Mouse (Mus musculus) brown adipose tissue, adult 24 weeks (tissue): Measurements from ENCODE around the gene Ribc1. TPM values are rescaled to one million over a fixed set of nuclear protein-coding genes. Genes with fewer than 3 reads are reported as not detected.
A peak's percentile ranks its signal among the peaks of the same experiment; 100 is the strongest.

ENCODE experiments used
- H3K27ac ChIP-seq: fragments of 200-500 bp; replicated peaks from 2 replicates; pipeline ENCODE4 v1.5.1; 2012; ENCODE audit warnings: low read depth, mild to moderate bottlenecking, low read length
- H3K4me1 ChIP-seq: fragments of 200-500 bp; 2 replicates; pipeline ENCODE4 v1.6.1; 2012; ENCODE audit warnings: low read length, mixed read lengths; ENCODE audit not compliant: control insufficient read depth, insufficient read depth, insufficient read length
- H3K4me3 ChIP-seq: fragments of 200-500 bp; 2 replicates; pipeline ENCODE4 v1.5.1; 2012; ENCODE audit warnings: low read depth, mild to moderate bottlenecking, low read length, moderate library complexity; ENCODE audit not compliant: insufficient read depth
- polyA plus RNA-seq: library from polyadenylated mRNA; stranded (reverse); fragments of >200 nt; gene quantifications from 2 replicates; pipeline ENCODE4 v1.2.4, GENCODE M21; 2012; ENCODE audit not compliant: missing spikeins, insufficient read depth, insufficient read length

Ribc1 gene
- 2.0 and 2.3 TPM in 2 replicates for polyA plus RNA-seq

DNA sequence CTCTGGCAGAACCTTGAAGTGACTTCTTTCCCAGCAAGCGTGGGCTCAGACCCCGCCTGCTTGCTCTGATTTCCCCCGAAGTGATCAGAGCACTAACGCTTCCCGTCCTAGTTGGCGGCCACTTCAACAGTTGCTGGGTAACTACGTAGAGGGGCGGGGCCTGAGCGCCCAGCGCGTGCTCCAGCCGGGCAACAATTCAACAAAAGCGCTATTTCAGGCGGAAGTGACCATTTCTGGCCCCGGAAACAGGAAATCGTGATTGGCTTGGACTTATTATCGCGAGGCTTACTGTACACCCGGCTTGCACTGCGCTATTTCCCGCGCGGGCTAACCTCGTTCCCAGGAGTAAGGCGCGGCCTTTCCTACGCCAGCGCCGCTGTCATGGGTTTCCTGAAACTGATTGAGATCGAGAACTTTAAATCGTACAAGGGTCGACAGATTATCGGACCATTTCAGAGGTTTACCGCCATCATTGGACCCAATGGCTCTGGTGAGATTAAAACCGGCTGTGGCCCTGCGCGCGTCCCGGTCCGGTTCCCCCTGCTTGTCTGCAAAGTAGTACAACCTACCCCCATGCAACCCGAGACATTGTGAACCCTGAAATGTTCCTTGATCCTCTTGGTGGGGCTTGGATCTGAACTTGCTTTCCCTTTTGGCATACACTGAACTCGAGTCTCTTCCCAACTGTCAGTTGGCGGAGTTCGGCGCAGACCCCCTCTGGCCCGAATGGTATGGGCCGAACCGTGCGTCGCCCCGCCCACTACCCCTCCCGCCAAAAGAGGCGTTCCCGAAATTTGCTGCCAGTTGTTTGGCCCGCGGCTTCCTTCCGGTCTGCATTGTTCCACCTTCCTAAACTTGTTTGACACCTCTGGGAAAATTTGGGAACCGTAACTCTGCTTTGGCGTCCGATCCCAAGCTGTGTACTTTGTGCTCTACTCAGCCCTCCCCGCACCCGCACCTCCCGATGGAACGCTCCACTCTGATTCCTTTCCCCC is at the start of gene Ribc1, which contains the start of gene Smc1a:
Ribc1 (minus strand) TSS at position 145 of the 995 bp plus-strand sequence.
Smc1a (plus strand) TSS at position 278 of the 995 bp plus-strand sequence.
- no peaks in the 10 kb centered on the region for H3K4me1 ChIP-seq
- H3K27ac ChIP-seq, result peak within 1 kb of the TSS; percentile 98
- H3K4me3 ChIP-seq, result peak within 1 kb of the TSS; percentile 78

DNA sequence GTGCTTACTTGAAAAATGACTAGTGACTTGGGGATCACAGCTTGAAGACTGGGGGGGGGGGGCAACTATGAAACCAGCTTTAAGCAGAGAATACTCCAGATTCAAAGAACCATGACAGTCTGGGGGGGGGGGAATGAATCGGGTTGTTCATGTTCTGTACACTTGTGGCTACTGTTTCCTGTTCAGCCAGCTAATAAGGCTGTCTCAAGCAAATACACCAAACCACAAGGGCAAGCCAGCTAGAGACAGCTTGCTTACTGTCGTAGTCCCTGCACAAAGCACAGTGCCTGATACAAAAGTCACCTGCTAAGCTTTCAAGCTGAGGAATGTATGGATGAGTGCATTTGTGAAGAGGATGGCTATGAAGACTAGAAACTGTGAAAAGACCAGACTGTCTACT is 49.6 kb upstream of the Ribc1 start:
- H3K4me1 ChIP-seq, result no peaks in the 10 kb centered on the region
- H3K27ac ChIP-seq, result no peak overlapping the region
- no peak overlapping the region for H3K4me3 ChIP-seq

DNA sequence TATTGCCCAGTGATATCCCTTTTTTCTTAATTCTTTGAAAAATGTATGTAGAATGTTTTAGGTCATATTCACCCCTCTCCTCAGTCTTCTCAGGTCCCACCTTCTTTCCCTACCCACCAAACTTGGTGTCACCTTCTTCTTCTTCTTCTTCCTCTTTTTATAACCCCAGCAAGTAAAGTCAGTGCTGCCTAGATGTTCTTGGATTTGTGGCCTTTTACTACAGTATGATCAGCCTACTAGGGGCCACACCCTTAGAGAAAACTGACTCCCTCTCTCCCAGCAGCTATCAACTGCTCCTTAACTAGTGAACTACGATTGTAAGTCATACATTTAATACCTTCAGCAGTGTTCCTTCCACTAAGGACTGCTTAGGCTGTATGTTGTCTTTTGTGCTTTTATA is 38.0 kb upstream of the Ribc1 start:
- Histone ChIP-seq H3K4me1 (no peaks in the 10 kb centered on the region), H3K4me3 (no peak overlapping the region), H3K27ac (no peak overlapping the region)

DNA sequence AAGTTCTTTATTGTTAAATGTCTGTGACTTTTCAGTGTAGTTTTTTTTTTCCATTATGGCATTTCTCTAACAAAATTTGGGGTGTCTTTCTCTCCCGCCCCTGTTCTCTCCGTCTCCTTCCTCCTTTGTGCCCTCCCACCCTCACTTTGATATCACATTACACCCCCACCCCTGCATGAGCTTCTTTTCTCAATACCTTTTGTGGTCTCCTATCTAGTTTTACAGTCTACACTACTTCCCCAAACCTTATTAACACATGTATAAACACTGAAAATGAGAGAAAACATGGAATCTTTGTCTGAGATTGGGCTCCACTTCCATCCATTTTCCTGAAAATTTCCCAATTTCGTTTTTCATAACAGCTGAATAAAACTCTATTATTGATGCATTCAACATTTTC is 36.5 kb upstream of the Ribc1 start:
- H3K4me3 ChIP-seq, result no peak overlapping the region
- no peaks in the 10 kb centered on the region for H3K4me1 ChIP-seq
- no peak overlapping the region for H3K27ac ChIP-seq

DNA sequence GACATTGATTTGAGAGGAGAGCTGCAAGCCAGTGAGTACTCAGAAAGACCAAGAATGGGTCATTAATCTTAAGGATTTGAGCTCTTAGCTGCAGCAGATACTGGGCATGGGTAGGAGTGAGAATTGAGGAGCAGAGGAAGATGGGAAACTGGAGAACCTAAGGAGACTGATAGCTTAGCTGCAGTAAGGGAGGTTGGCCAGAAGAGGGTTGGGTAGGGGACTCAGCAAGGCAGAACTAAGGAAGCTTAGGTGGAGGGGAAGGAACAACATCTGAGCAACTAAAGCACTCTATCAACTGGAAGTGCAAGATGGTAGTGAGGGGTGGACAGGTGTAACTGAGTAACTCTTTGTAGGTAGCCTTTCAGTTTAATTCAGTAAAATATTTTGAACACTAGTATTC is 31.1 kb upstream of the Ribc1 start:
- Histone ChIP-seq H3K27ac (no peak overlapping the region), H3K4me1 (no peaks in the 10 kb centered on the region), H3K4me3 (no peak overlapping the region)

DNA sequence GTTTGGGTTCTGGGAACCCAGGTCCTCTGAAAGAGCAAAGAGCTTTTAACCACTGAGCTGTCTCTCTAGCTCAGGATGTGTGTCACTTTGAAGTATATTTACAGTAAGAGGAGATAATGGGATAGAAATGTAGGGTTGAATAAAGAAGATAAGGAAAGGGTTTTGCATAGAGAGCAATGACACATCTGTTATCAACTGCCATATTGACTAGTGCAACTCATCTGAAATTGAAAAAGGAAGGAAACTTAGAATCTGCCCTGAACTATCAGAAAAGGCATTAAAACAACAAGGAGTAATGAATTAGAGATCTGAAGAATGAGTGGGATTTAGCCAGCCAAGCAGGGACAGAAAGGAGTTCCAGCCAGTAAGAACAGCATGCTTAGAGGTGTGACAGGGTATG is 23.8 kb upstream of the Ribc1 start:
- Histone ChIP-seq H3K4me1 (no peaks in the 10 kb centered on the region), H3K27ac (no peak overlapping the region)

DNA sequence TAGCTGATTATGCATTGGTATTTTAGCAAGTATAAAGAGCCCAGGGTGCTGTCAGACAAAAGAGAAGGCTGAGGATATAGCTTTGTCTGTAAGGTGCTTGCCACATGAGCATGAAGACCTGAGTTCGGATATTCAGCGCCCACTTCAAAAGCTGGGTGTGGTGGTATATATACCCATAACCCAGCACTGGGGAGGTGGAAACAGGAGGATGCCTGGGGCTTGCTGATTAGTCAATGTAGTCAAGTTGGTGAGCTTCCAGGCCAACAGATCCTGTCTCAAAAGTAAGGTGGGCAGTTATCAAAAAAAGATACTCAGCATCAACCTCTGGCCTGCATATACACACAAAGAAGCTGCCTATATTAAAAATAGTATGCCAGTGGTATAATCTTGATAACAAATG is 3.2 kb upstream of the Ribc1 start:
- no peak overlapping the region for H3K4me3 ChIP-seq
- H3K4me1 ChIP-seq, result no peaks in the 10 kb centered on the region
- H3K27ac ChIP-seq, result no peak overlapping the region

More for the DNA sequence above, 23.8 kb upstream of the Ribc1 start:
- H3K4me3 ChIP-seq, result no peak overlapping the region

DNA sequence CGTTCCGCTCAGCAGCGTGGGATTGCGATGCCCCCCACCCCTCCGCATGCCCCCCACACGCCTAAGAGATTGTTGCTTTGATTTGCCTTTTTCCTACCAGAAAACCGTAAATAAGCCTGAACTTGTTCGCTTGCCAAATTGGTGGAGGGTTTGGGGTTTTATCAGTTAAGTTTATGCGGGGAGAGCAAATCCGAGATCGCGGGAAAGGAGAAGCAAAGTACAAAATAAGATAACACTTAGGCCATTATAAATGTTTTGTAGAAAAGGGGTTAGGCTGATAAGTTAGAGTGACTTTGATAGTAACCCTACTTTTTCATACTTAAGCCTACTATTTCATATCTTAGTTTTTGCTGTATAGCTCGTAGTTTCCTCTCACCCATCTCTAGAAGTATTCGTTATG is 1.1 kb upstream of the Ribc1 start:
- Histone ChIP-seq H3K4me1 (no peaks in the 10 kb centered on the region), H3K27ac (peak overlapping the region; percentile 15; the same call in 1 of the 2 replicates), H3K4me3 (peak overlapping the region; percentile 78)

DNA sequence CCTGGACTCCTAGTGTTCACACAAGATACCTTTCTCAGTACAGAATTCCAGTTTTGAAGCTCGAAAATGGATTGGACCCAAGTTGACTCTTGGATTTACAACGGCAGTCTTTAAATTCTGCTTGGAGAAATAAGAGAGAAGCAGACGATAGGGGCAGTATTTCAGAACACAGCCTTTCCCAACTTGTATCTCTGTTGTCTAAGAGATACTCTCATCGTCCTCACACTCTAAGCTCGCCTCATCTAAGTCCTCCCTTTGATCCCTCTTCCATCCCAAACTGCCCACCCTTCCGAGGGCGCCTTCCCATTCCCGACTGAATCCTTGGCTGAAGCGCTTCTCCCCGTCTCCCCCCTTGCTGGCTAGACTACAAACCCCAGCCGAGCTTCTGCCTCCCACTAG is 344 bp downstream of the Ribc1 start:
- H3K4me3 ChIP-seq, result peak overlapping the region; percentile 70
- H3K4me1 ChIP-seq, result no peaks in the 10 kb centered on the region
- H3K27ac ChIP-seq, result peak overlapping the region; percentile 86

DNA sequence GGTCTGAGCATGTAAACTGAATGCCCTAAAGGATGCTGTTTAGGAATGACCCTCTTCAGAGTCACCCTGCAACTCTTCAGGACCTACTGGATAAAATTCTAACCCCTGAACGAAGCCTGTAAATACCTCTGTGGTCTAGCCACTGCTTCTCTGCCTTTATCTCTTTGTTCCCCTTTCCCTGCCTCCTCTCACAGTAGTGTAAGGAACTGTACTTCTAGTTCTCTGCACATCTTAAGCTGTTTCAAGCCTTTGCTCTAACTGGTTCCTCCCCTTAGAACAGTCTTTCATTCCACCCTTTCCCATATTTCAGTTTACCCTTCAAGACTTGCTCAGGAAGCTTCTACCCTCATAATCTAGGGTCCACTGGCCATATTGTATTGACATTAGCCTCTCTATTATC is 8.2 kb downstream of the Ribc1 start:
- no peak overlapping the region for H3K4me3 ChIP-seq
- H3K4me1 ChIP-seq, result no peaks in the 10 kb centered on the region
- H3K27ac ChIP-seq, result no peak overlapping the region

DNA sequence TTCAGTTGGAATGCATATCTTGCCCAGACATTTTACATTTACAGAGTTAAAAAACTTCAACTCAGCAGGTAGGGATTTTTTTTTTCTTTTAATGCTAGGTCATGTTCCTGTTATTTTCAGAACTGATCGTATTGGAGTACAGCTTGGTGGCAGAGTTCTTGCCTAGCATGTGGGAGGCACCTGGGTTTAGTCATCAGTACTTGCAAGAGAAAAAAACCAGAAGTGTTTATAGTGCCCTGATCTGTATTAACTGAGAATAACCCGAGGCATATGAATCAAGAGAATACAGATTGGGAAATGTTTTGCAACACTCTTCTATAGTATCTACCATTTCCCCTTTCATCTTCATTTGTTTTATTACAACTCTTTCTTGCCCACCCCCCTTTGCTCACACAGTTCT is 13.2 kb downstream of the Ribc1 start:
- Histone ChIP-seq H3K27ac (no peak overlapping the region), H3K4me3 (no peak overlapping the region), H3K4me1 (no peaks in the 10 kb centered on the region)

DNA sequence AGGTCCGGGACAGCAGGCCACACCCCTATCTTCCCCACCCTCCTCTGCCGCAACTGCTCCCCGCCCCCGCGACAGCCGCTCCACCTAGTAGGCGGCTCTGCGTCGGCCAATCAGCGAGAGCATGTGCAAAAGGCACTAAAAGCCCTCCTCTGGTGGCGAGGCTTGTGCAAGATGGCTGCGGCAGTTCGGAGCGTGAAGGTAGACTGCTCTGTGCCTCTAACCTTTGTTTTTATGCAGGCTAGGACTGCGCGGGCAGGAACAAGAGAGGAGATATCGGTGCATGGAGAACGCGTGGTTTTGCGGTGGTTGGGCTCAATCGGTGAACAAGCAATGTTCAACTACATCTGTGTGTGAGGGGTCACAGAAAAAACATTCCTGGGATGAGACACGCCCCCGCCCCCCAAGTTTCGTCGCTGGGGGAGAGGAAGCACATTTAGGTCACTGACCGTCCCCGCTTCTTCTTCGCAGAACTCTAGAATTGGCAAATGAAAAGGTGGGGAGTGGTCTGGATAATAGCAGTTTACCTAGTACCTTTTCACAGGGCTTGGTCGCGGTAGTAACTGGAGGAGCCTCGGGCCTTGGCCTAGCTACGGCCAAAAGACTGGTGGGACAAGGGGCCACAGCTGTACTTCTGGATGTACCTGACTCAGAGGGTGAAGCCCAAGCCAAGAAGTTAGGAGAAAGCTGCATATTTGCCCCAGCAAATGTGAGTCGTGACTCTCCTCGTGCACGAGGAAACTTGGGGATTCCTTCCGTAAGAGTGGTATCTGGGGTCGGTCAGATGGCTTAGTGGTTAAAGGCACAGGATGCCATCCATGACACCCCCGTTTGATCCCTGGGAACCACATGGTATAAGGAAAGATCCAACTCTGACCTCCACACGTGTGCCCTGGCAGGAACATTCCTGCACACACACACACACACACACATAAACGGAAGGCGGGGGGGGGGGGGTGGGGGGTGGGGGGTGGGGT is 14.1 kb downstream of the Ribc1 start, which contains the start of gene Hsd17b10:
Hsd17b10 (plus strand) TSS at position 109 of the 974 bp plus-strand sequence.
- Histone ChIP-seq H3K4me3 (peak within 1 kb of the TSS; percentile 63), H3K27ac (peak within 1 kb of the TSS; percentile 70), H3K4me1 (no peaks in the 10 kb centered on the region)

DNA sequence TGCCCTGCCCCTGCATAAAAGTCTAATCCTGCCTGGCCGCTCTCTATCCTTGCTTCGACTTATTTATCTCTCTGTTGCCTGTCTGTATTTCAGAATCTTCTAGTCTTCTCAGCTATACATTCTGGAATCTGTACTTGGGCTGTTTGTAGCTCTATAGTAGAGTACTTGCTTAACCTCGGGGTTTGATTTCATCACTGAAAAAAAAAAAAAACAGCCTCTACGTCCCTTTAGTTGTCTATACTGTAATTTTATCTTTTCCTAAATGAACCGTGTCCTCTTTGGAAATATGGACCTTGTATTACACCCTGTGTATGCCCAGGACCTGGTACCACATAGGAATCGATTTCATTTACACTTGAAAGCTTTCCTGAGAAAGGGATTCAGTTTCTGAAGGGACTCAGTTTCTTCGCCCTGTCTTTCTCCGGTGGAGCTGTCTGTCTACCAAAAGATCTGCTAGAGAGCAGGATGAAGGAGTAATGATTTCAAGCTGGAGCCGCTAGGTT is 14.9 kb downstream of the Ribc1 start:
- H3K4me1 ChIP-seq, result no peaks in the 10 kb centered on the region
- H3K27ac ChIP-seq, result peak overlapping the region; percentile 70
- peak overlapping the region; percentile 48 for H3K4me3 ChIP-seq

DNA sequence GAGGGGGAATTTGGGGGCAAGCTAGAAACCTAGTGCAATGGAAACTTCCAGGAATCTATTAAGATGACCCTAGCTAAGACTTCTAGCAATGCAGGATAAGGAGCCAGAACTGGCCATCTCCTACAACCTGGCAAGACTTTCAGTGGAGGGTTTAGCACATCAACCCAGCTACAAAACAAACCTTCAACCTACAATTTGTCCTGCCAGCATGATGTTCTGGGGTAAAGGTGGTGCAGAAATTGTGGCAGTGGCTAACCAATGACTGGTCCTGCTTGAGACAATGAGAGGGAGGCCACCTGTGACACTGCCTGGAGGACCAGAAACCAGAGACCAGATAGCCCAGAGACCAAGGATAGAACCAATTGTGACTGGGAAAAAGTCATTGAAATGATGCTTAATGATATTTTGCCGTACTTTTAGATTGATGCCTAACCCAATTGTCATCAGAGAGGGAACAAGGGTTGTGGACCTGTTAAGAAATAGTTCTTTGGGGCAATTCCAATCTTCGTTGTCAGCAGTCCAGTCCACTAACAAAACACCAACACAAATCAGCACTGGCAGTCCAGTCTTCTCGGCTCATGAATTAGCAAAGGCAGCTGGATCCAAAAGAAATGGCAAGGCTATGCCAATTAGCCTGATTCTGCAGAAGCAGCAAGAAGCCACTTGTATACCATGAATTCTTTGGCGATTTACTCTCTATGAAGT is 16.9 kb downstream of the Ribc1 start:
- Histone ChIP-seq H3K27ac (no peak overlapping the region), H3K4me1 (no peaks in the 10 kb centered on the region), H3K4me3 (no peak overlapping the region)
